Mouse (Mus musculus) left cerebral cortex, postnatal 10 days (tissue): ENCODE measurements at regions not wholly inside any gene's neighbourhood (a gene's known extent, or its start where the extent isn't known, plus 50 kb on each side); places are given as distances from the start of the nearest gene placed in this dataset.
A peak's percentile ranks its signal among the peaks of the same experiment; 100 is the strongest.
"Not testable (repeated sequence)": the region's sequence is repeated elsewhere in the genome, so short reads cannot be mapped to it uniquely, and the experiment has no call there.

Experiments
- DNase-seq, 2 experiments: peaks; one replicate each; pipeline ENCODE4 v3.0.0; 2021 to 2022; ENCODE audit warnings: low spot score in 2 of 2, mixed read lengths in 1 of 2; ENCODE audit errors: extremely low spot score in 1 of 2
- intact Hi-C: fragments of 180-260 bp; cut with DNase I; formaldehyde crosslinking; loops from one replicate; pipeline ENCODE4 v1.15.1; 2025

- intact Hi-C loops = no loop called here
- no peak for DNase-seq
Observed at GRCm38 (mm10) chr3:50657890-50658289, 214.5 kb upstream of the Slc7a11 start.

- intact Hi-C loops = no loop called here
- no peak for DNase-seq
Observed at GRCm38 (mm10) chr3:50654441-50654840, 211.0 kb upstream of the Slc7a11 start.

GRCm38 (mm10) chr3:50652265-50652664, 208.9 kb upstream of the Slc7a11 start:
- intact Hi-C loops = no loop called here
- DNase-seq = no peak

GRCm38 (mm10) chr3:50643068-50643467, 199.7 kb upstream of the Slc7a11 start:
- no peak for DNase-seq
- intact Hi-C loops = no loop called here

- intact Hi-C loops = no loop called here
- DNase-seq = peak in 1 of 2 experiments; percentile 11
Observed at GRCm38 (mm10) chr3:50639907-50640323, 196.5 kb upstream of the Slc7a11 start.

- intact Hi-C loops = no loop called here
- no peak for DNase-seq
Observed at GRCm38 (mm10) chr3:50634457-50635075, 191.2 kb upstream of the Slc7a11 start.

- intact Hi-C loops = no loop called here
- no peak for DNase-seq
Observed at GRCm38 (mm10) chr3:50631286-50631685, 187.9 kb upstream of the Slc7a11 start.

- DNase-seq = peak in 1 of 2 experiments; percentile 26
- intact Hi-C loops = no loop called here
Observed at GRCm38 (mm10) chr3:50628092-50628696, 184.8 kb upstream of the Slc7a11 start.

GRCm38 (mm10) chr3:50621176-50621575, 177.8 kb upstream of the Slc7a11 start:
- intact Hi-C loops, DNase-seq: not testable (repeated sequence)

GRCm38 (mm10) chr3:50619061-50619460, 175.6 kb upstream of the Slc7a11 start:
- DNase-seq = no peak
- intact Hi-C loops = no loop called here

GRCm38 (mm10) chr3:50615384-50616285, 172.2 kb upstream of the Slc7a11 start:
- intact Hi-C loops = no loop called here
- no peak for DNase-seq

- intact Hi-C loops = no loop called here
- DNase-seq = no peak
Observed at GRCm38 (mm10) chr3:50613011-50613410, 169.6 kb upstream of the Slc7a11 start.

GRCm38 (mm10) chr3:50609341-50610012, 166.1 kb upstream of the Slc7a11 start:
- intact Hi-C loops = no loop called here
- DNase-seq = peak in 1 of 2 experiments; percentile 18

- DNase-seq = no peak
- intact Hi-C loops = no loop called here
Observed at GRCm38 (mm10) chr3:50607736-50608135, 164.3 kb upstream of the Slc7a11 start.

- intact Hi-C loops = no loop called here
- peak in 1 of 2 experiments; percentile 45 for DNase-seq
Observed at GRCm38 (mm10) chr3:50606986-50607385, 163.6 kb upstream of the Slc7a11 start.

GRCm38 (mm10) chr3:50605750-50606149, 162.3 kb upstream of the Slc7a11 start:
- intact Hi-C loops = no loop called here
- no peak for DNase-seq

- DNase-seq = no peak
- intact Hi-C loops = no loop called here
Observed at GRCm38 (mm10) chr3:50603182-50603581, 159.8 kb upstream of the Slc7a11 start.

- intact Hi-C loops = no loop called here
- no peak for DNase-seq
Observed at GRCm38 (mm10) chr3:50595732-50596131, 152.3 kb upstream of the Slc7a11 start.

- intact Hi-C loops = no loop called here
- no peak for DNase-seq
Observed at GRCm38 (mm10) chr3:50584323-50584722, 140.9 kb upstream of the Slc7a11 start.
